Mouse (Mus musculus) embryonic facial prominence, embryonic 15.5 days (tissue): Measurements from ENCODE around the gene Mtcp1. TPM values are rescaled to one million over a fixed set of nuclear protein-coding genes. Genes with fewer than 3 reads are reported as not detected.

ENCODE experiments used
- ATAC-seq: fragments of 200-750 bp; cut with Nextera tagmentation; 2 replicates; pipeline ENCODE4 v1.8.0; 2017; ENCODE audit warnings: low read depth, moderate TSS enrichment; ENCODE audit not compliant: insufficient number of reproducible peaks, low FRiP score, low TSS enrichment
- H3K27ac ChIP-seq: fragments of 300-500 bp; sonication (generic); replicated peaks from 2 replicates; pipeline ENCODE4 v1.5.1; 2015; ENCODE audit warnings: mild to moderate bottlenecking, inconsistent platforms
- H3K27me3 ChIP-seq: fragments of 300-500 bp; sonication (generic); 2 replicates; pipeline ENCODE4 v1.6.1; 2015; ENCODE audit warnings: inconsistent platforms
- H3K36me3 ChIP-seq: fragments of 300-500 bp; sonication (generic); 2 replicates; pipeline ENCODE4 v1.6.1; 2015; ENCODE audit warnings: mild to moderate bottlenecking, inconsistent platforms
- H3K4me1 ChIP-seq: fragments of 300-500 bp; sonication (generic); 2 replicates; pipeline ENCODE4 v1.6.1; 2015; ENCODE audit warnings: inconsistent platforms
- H3K4me2 ChIP-seq: fragments of 300-500 bp; sonication (generic); replicated peaks from 2 replicates; pipeline ENCODE4 v1.6.1; 2015; ENCODE audit warnings: mild to moderate bottlenecking, inconsistent platforms
- H3K4me3 ChIP-seq: fragments of 300-500 bp; sonication (generic); replicated peaks from 2 replicates; pipeline ENCODE4 v1.5.1; 2015; ENCODE audit warnings: mild to moderate bottlenecking, inconsistent platforms
- H3K9ac ChIP-seq: fragments of 300-500 bp; sonication (generic); 2 replicates; pipeline ENCODE4 v1.6.1; 2015; ENCODE audit warnings: inconsistent platforms
- H3K9me3 ChIP-seq: fragments of 300-500 bp; sonication (generic); replicated peaks from 2 replicates; pipeline ENCODE4 v1.6.1; 2016; ENCODE audit warnings: inconsistent platforms
- WGBS: fragments of 180-500 bp; shearing (Covaris S2); methylation state at CpG from one replicate; pipeline ENCODE4 v1.1.7; 2015; 5-methylcytosine and 5-hydroxymethylcytosine counted together
- polyA plus RNA-seq: library from polyadenylated mRNA; unstranded; fragments of >200 nt; fragmentation: Nextera tagmentation; extraction: Ambion mirVana; gene quantifications from 2 replicates; pipeline ENCODE4 v1.2.1, GENCODE M21; 2015

The Mtcp1 gene
- 8.5 and 9.4 TPM in 2 replicates for polyA plus RNA-seq

DNA sequence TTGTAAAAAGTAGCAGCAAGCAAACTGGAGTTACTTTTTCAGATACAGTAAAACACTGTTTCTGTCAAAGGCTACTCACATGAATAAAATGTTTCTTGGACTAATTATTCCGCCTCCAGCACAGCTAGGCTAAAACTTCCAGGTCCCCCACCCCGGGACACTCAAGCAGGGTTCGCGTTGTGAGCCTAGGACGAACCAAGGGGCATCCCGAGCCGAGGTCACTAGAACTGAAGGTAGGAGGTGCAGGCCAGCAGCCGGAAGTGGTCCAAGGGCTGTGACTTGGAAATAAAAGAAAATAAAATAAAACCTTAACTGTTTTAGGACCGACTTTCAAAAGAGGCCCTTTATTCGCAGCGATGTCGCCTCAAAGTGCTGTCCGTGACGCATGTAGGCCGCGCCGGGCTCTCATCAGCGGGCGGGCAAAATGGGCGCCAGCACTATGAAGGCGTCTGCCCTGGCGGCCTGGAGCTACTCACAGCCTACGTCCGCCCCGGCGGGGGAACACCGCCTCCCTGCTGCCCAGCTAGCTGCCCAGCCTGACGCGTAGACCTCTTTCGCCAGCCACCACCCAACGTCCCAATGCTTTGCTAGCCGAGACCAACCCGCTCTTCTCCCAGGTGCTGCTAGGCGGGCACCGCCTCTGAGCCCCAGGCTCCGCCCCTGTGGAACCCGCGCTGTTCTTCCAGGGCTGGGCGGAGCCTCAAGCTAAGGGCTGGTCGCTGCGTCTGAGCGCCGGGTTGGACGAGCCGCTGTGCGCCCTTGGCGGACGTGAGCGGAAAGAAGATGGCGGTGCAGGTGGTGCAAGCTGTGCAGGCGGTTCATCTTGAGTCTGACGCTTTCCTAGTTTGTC lies at the start of gene Mtcp1, which contains the start of the genes Cmc4 and Brcc3:
Mtcp1 (minus strand) TSS at position 653 of the 850 bp plus-strand sequence.
Cmc4 (minus strand) TSS at position 649 of the 850 bp plus-strand sequence.
Brcc3 (plus strand) TSS at position 693 of the 850 bp plus-strand sequence.
- ATAC-seq, result peak; percentile 99
- Histone ChIP-seq H3K9ac (peak within 1 kb of the TSS; percentile 45), H3K36me3 (no peaks in the 10 kb centered on the region), H3K4me3 (peak within 1 kb of the TSS; percentile 55), H3K9me3 (no peaks in the 10 kb centered on the region), H3K27ac (peak within 1 kb of the TSS; percentile 85), H3K27me3 (no peaks in the 10 kb centered on the region), H3K4me1 (no peaks in the 10 kb centered on the region), H3K4me2 (peak within 1 kb of the TSS; percentile 43)
- 21% methylated on average over 49 of the region's 52 CpGs for WGBS

DNA sequence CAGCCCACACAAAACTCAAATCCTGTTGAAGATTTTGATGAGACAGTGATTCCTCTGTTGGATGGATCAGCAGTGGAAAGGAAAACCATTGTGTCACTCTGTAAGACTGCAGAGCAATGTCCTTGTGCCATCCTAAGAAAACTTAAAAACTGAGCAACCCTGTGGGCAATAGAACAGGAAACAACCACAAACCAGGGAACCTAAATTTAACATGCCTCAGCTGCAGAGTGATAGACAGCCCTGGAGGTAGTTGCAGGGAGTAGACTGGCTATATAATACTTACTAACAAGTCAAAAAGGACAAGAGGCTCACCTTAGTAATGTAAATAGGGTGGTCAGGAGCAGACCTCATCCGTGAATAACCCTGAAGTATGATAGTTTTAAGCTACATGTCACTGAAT lies 38.2 kb upstream of the Mtcp1 start:
- Histone ChIP-seq H3K4me2 (no peak overlapping the region), H3K9ac (no peak overlapping the region), H3K36me3 (peaks cover 6% of the 10 kb centered on the region; the same call in 1 of the 2 replicates), H3K27me3 (no peaks in the 10 kb centered on the region), H3K4me3 (no peak overlapping the region), H3K4me1 (no peaks in the 10 kb centered on the region), H3K9me3 (no peaks in the 10 kb centered on the region), H3K27ac (no peak overlapping the region)
- 74% methylated on average over 1 of the region's 1 CpGs for WGBS
- ATAC-seq, result no peak

- Histone ChIP-seq H3K4me3 (no peak overlapping the region), H3K36me3 (no peaks in the 10 kb centered on the region), H3K4me2 (no peak overlapping the region), H3K9ac (no peak overlapping the region), H3K27me3 (no peaks in the 10 kb centered on the region), H3K4me1 (no peaks in the 10 kb centered on the region), H3K9me3 (no peaks in the 10 kb centered on the region), H3K27ac (no peak overlapping the region)
- no peak for ATAC-seq
- 90% methylated on average over 1 of the region's 1 CpGs for whole genome bisulfite sequencing
Measured at GRCm38 (mm10) chrX:75409711-75410110, 6.7 kb downstream of the Mtcp1 start.

GRCm38 (mm10) chrX:75403350-75403749 lies 13.0 kb downstream of the Mtcp1 start:
- H3K36me3 ChIP-seq, result no peaks in the 10 kb centered on the region
- H3K4me1 ChIP-seq, result no peaks in the 10 kb centered on the region
- no peak overlapping the region for H3K4me3 ChIP-seq
- no peak overlapping the region for H3K4me2 ChIP-seq
- H3K27me3 ChIP-seq, result no peaks in the 10 kb centered on the region
- H3K9me3 ChIP-seq, result no peaks in the 10 kb centered on the region
- H3K9ac ChIP-seq, result no peak overlapping the region
- no peak for ATAC-seq
- no peak overlapping the region for H3K27ac ChIP-seq

GRCm38 (mm10) chrX:75402668-75403067 lies 13.7 kb downstream of the Mtcp1 start:
- Histone ChIP-seq H3K9ac (no peak overlapping the region), H3K4me3 (no peak overlapping the region), H3K27me3 (no peaks in the 10 kb centered on the region), H3K36me3 (no peaks in the 10 kb centered on the region), H3K4me1 (no peaks in the 10 kb centered on the region), H3K9me3 (no peaks in the 10 kb centered on the region), H3K27ac (no peak overlapping the region), H3K4me2 (no peak overlapping the region)
- WGBS, result 69% methylated on average over 2 of the region's 2 CpGs
- no peak for ATAC-seq

- no peak overlapping the region for H3K4me3 ChIP-seq
- H3K4me2 ChIP-seq, result no peak overlapping the region
- no peaks in the 10 kb centered on the region for H3K36me3 ChIP-seq
- H3K27me3 ChIP-seq, result no peaks in the 10 kb centered on the region
- no peak overlapping the region for H3K9ac ChIP-seq
- no peak for ATAC-seq
- no peaks in the 10 kb centered on the region for H3K9me3 ChIP-seq
- no peaks in the 10 kb centered on the region for H3K4me1 ChIP-seq
- WGBS, result 82% methylated on average over 1 of the region's 1 CpGs
- no peak overlapping the region for H3K27ac ChIP-seq
Measured at GRCm38 (mm10) chrX:75399471-75399870, 16.9 kb downstream of the Mtcp1 start.

DNA sequence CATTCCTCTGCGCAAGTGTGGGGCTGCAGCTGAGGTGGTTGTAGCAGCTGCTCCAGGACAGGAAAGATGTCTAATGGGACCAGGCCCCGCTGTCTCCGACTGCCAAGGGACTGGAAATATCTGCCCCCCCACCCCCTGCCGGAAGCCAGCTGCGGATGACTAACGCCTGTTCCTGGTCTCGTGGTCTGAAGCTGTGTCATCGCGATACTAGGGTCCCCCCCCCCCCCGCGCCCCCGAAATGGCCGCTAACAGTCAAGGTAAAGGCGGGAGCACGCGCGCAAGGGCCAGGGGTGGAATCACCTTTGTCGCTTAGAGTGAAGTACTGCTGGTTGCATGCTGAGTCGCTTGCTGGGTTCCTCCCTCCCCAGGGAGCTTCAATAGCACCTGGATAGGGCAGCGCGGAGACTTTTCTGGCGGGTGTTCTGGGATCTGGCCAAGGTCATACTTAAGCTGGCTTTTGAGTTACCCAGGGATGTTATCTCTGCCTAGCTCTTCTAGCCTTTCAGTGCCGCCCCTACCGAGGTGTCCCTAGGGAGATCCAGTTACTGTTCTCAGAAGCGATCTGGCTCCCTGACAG lies 34.1 kb downstream of the Mtcp1 start, which contains the start of the genes Fundc2 and F8:
Fundc2 (plus strand) TSS at position 205 of the 577 bp plus-strand sequence.
F8 (minus strand) TSS at position 421 of the 577 bp plus-strand sequence.
- H3K4me3 ChIP-seq, result peak within 1 kb of the TSS; percentile 56
- 0 out of 2 replicates have a peak within 1 kb of the TSS, but pooled peaks have one; percentile 51 for H3K27ac ChIP-seq
- H3K27me3 ChIP-seq, result no peaks in the 10 kb centered on the region
- H3K4me2 ChIP-seq, result peak within 1 kb of the TSS; percentile 39
- H3K4me1 ChIP-seq, result no peaks in the 10 kb centered on the region
- H3K36me3 ChIP-seq, result no peaks in the 10 kb centered on the region
- peak within 1 kb of the TSS; percentile 31; the same call in 1 of the 2 replicates for H3K9ac ChIP-seq
- peak; percentile 95 for ATAC-seq
- WGBS, result 14% methylated on average over 22 of the region's 25 CpGs
- no peaks in the 10 kb centered on the region for H3K9me3 ChIP-seq

DNA sequence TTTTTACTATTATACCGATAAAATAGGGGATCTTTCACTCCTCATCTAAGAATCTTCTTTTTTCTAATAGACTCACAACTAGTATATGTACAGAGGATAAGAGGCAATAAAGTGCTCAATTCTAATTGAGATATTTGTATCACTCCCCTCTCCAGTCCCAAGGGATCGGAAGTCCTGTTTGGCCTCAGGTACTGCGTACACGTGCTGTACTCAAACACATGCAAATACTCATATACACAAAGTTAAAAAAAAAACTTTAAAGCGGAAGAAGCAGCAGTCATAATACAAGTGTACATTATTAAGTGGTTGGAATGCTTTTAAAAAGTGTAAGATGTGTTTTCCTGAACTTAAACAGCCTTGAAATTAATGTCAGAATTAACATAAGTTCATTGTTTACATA lies 34.7 kb downstream of the Mtcp1 start:
- no peaks in the 10 kb centered on the region for H3K9me3 ChIP-seq
- peak overlapping the region; percentile 39; the same call in 1 of the 2 replicates for H3K4me2 ChIP-seq
- H3K27me3 ChIP-seq, result no peaks in the 10 kb centered on the region
- no peak for ATAC-seq
- H3K4me1 ChIP-seq, result no peaks in the 10 kb centered on the region
- WGBS, result 60% methylated on average over 5 of the region's 5 CpGs
- peak overlapping the region; percentile 56 for H3K4me3 ChIP-seq
- H3K36me3 ChIP-seq, result no peaks in the 10 kb centered on the region
- H3K9ac ChIP-seq, result no peak overlapping the region
- H3K27ac ChIP-seq, result no peak overlapping the region

DNA sequence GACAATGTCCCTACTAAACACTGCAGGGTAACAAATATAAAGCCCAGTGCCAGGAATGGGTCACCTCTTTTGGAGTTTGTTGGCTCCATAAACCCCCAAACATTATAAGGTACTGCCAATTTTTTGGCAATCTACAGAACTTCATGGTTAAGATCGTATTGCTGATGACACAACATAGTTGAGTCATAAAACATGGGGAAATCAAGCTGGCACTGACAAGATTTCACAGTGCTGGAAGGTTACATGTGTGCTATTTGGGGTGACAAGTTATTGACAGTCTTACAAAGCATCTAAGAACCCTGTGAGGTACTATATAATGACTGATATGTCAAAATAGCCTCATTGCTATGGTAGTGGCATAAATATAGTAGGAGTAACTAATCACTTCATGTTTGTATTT lies 35.2 kb downstream of the Mtcp1 start:
- H3K4me3 ChIP-seq, result no peak overlapping the region
- 82% methylated on average over 1 of the region's 1 CpGs for WGBS
- H3K36me3 ChIP-seq, result no peaks in the 10 kb centered on the region
- H3K27ac ChIP-seq, result no peak overlapping the region
- no peaks in the 10 kb centered on the region for H3K4me1 ChIP-seq
- ATAC-seq, result no peak
- no peak overlapping the region for H3K4me2 ChIP-seq
- no peaks in the 10 kb centered on the region for H3K9me3 ChIP-seq
- H3K27me3 ChIP-seq, result no peaks in the 10 kb centered on the region
- H3K9ac ChIP-seq, result no peak overlapping the region

GRCm38 (mm10) chrX:75376815-75377214 lies 39.6 kb downstream of the Mtcp1 start:
- H3K27ac ChIP-seq, result no peak overlapping the region
- no peak for ATAC-seq
- no peaks in the 10 kb centered on the region for H3K36me3 ChIP-seq
- no peak overlapping the region for H3K9ac ChIP-seq
- H3K4me3 ChIP-seq, result no peak overlapping the region
- H3K9me3 ChIP-seq, result no peaks in the 10 kb centered on the region
- H3K27me3 ChIP-seq, result no peaks in the 10 kb centered on the region
- H3K4me2 ChIP-seq, result no peak overlapping the region
- H3K4me1 ChIP-seq, result no peaks in the 10 kb centered on the region

DNA sequence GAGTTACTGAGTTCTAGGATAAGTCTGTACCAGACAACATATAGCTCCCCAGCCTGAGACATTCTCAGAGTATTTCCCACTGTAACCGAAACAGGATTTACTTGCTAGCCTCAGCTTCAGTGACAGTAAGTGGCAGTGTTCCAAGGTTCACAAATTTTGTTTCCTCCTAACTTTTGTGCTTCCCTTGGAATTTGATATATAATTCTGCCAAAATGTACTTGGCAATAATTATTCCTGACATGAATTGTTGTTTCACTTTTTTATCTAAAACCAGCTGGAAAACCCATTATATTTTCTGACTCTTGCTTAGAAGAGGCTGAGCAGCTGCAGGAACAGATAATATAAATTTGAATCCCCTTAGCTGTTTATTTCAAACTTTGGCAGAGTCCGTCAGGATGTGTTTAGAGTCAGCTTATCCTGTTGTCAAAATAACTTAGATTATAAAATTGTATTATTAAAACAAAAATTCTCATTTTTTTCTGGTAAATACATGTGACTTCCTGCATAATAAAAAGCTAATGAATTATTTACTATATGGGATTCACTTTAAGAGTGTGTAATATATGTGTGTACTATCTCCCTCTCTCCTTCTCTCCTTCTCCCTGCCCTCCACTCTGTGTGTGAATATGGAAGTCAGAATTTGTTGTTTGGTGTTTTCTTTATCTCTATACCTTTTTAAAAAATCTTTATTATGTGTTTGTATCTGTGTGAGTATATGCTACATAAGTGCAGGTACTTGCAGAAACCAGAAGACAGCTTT lies 43.5 kb downstream of the Mtcp1 start:
- no peaks in the 10 kb centered on the region for H3K36me3 ChIP-seq
- no peak overlapping the region for H3K27ac ChIP-seq
- H3K9me3 ChIP-seq, result no peaks in the 10 kb centered on the region
- ATAC-seq, result no peak
- H3K4me3 ChIP-seq, result no peak overlapping the region
- no peaks in the 10 kb centered on the region for H3K27me3 ChIP-seq
- no peaks in the 10 kb centered on the region for H3K4me1 ChIP-seq
- WGBS, result 61% methylated on average over 2 of the region's 2 CpGs
- H3K9ac ChIP-seq, result no peak overlapping the region
- H3K4me2 ChIP-seq, result no peak overlapping the region
